Mouse (Mus musculus): ENCODE data around the gene Ubash3b. TPM values are rescaled to one million over a fixed set of nuclear protein-coding genes. Genes with fewer than 3 reads are reported as not detected.

The Ubash3b gene
- 10 to 100 TPM in 1 of 2 experiments, 1 to 10 TPM in 1; 5.7 to 10.4 TPM for total RNA-seq (2023)

GRCm38 (mm10) chr9:41161413-41161812 lies at the start of gene Ubash3b:
TSS of gene Ubash3b (minus strand) at chr9:41161697.

DNA sequence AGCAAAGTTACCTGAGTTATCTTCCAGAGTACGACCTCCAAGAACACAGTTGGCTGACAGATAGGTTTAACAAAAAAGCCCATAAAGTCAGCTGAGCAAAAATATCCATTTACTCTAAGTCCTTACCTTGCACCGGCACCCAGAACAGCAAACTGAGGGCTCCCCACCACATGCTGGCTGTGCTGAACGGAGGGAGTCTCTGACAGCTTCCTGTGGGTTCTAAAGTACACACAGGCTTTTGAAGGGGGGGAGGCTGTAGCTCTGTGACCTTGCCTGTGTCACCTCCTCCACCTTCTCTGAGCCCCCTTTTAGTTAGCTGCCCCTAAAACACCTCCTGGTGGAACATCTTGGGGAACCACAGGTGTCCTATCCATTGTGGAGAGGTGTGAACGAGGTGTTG lies 157.1 kb downstream of the Ubash3b start, which contains the start of gene Crtam:
TSS of gene Crtam (minus strand) at position 214 of the 400 bp plus-strand sequence.

DNA sequence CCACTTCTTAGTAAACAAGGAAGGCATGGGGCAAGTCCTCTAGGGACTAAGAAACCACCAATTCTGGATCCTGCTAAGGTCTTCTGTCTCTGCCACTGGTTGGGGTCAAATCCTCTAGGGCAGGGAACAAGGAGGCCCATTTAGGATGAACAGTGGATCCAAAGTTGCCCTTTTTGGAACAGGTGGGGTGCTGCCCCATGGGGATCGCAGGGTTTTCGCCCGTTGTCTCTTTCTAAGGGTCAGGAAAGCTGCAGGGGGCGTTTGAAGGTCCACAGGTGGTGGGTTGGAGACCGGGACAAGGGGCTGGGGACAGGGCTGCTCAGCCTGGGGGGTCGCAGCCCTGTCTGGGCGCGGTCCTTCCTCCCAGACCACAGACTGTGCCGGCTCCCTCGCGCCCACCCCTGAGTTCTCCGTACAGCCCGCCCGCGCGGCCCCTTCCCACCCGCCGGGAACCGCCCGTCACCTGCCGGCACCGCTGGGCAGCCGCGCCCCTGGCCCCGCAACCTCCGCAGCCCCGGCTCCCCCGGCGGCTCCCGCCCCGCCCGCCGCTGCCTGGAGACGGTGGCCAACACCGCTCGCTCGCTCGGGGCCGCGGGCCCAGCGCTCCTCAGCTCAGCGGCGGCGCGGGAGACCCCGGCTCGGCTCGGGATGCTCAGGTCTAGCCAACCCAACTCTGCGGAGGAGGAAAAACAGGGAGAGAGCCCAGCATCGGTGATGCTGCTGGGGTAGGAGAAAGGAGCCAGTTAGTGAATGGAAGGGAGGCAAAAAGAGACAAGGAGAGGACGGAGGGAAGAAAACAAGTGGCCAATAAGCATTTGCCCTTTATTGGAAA lies 197.7 kb downstream of the Ubash3b start, which contains the start of gene Jhy:
TSS of gene Jhy (minus strand) at position 533 of the 832 bp plus-strand sequence.

Other genes with a start within 250 kb of the Ubash3b start
- 1 to 10 TPM in 1 of 2 experiments, under 1 TPM in 1; 0.89 to 1.2 TPM for gene Jhy, start 197.6 kb downstream of the Ubash3b start, total RNA-seq (2023)
- under 1 TPM in 1 of 2 experiments, not detected in 1; 0.67 TPM for gene Crtam, start 157.1 kb downstream of the Ubash3b start, total RNA-seq (2023)